Mouse (Mus musculus): ENCODE measurements around the gene Klk1b5.
"Not testable (repeated sequence)": the region's sequence is repeated elsewhere in the genome, so short reads cannot be mapped to it uniquely, and the experiment has no call there.

DNA sequence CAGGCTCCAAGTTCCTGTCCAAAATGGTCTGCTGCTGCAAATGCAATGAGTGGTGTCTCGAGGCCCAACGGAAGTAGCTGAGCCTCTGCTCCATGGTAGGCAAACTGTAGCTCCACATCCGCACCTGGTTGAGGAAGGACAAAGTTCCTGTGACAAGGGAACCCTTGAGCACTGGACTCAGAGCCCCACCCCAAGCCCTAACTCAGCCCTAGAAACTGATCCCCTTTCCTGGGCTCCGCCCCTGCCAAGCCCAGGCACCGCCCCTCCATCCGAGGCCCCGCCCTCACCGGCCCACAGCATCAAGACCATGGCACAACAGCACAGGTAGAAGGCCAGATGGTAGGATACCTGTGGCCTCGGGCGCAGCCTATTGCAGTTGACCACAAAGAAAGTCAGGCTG, 5.9 kb downstream of the Klk1b5 start:
- not testable (repeated sequence) for TF ChIP-seq CTCF, POLR2A (IDR thresholded peaks at IDR 0.05; ENCODE audit: insufficient read depth, low read depth, low read length)
